Mouse (Mus musculus): ENCODE measurements at regions not wholly inside any gene's neighbourhood (a gene's known extent, or its start where the extent isn't known, plus 50 kb on each side); places are given as distances from the start of the nearest gene placed in this dataset.

GRCm38 (mm10) chr3:46870876-46871275 is 422.9 kb upstream of the Pabpc4l start:
- no peak for TF ChIP-seq HCFC1 (IDR thresholded peaks at IDR 0.05; ENCODE audit: borderline replicate concordance, insufficient read depth, low read length)
- TF ChIP-seq ZC3H11A (IDR thresholded peaks at IDR 0.05; ENCODE audit: borderline replicate concordance, low read depth, low read length): no peak
- peak; percentile 70; the same call in 1 of the 2 replicates for TF ChIP-seq CHD2 (IDR thresholded peaks at IDR 0.05; ENCODE audit: low read depth, low read length)
- TF ChIP-seq MAFK (IDR thresholded peaks at IDR 0.05; ENCODE audit: insufficient read depth, low read depth, low read length): no peak
